Mouse (Mus musculus): ENCODE measurements at regions not wholly inside any gene's neighbourhood (a gene's known extent, or its start where the extent isn't known, plus 50 kb on each side); places are given as distances from the start of the nearest gene placed in this dataset.

- no peaks in the 10 kb centered on the region for H3K9me3 ChIP-seq (replicated peaks; ENCODE audit: low read length)
- WGBS, result 83% methylated on average over 5 of the region's 5 CpGs
- TF ChIP-seq CTCF (IDR thresholded peaks at IDR 0.05; ENCODE audit: low read depth), result no peak
- ATAC-seq (replicated peaks; ENCODE audit: low FRiP score, low read depth) (no peak), DNase-seq (ENCODE audit: low spot score) (no peak)
- H3K36me3 ChIP-seq (ENCODE audit: insufficient read depth, low read length), result no peaks in the 10 kb centered on the region
- no peak overlapping the region for H3K9ac ChIP-seq (ENCODE audit: low read depth, low read length)
- no peaks in the 10 kb centered on the region for H3K4me1 ChIP-seq (replicated peaks; ENCODE audit: insufficient read depth, low read length)
- no peak overlapping the region for H3K4me2 ChIP-seq (ENCODE audit: low read length)
- no peak overlapping the region for H3K4me3 ChIP-seq (replicated peaks; ENCODE audit: low read depth, low read length)
- H3K27ac ChIP-seq, result no peak overlapping the region
- no peaks in the 10 kb centered on the region for H3K27me3 ChIP-seq (ENCODE audit: insufficient read depth, low read length)
These were observed 636.4 kb upstream of the Sall1 start for GRCm38 (mm10) chr8:89680341-89680740.

GRCm38 (mm10) chr8:89679551-89679950 is 635.6 kb upstream of the Sall1 start:
- Histone ChIP-seq H3K4me2 (ENCODE audit: low read length) (no peak overlapping the region), H3K27ac (no peak overlapping the region), H3K27me3 (ENCODE audit: insufficient read depth, low read length) (no peaks in the 10 kb centered on the region), H3K9me3 (replicated peaks; ENCODE audit: low read length) (no peaks in the 10 kb centered on the region), H3K36me3 (ENCODE audit: insufficient read depth, low read length) (no peaks in the 10 kb centered on the region), H3K9ac (ENCODE audit: low read depth, low read length) (no peak overlapping the region), H3K4me3 (replicated peaks; ENCODE audit: low read depth, low read length) (no peak overlapping the region), H3K4me1 (replicated peaks; ENCODE audit: insufficient read depth, low read length) (no peaks in the 10 kb centered on the region)
- WGBS, result 85% methylated on average over 4 of the region's 4 CpGs
- no peak for TF ChIP-seq CTCF (IDR thresholded peaks at IDR 0.05; ENCODE audit: low read depth)
- DNase-seq (ENCODE audit: low spot score) (no peak), ATAC-seq (replicated peaks; ENCODE audit: low FRiP score, low read depth) (no peak)

- no peak for TF ChIP-seq CTCF (IDR thresholded peaks at IDR 0.05; ENCODE audit: low read depth)
- Histone ChIP-seq H3K9ac (ENCODE audit: low read depth, low read length) (no peak overlapping the region), H3K27ac (no peak overlapping the region), H3K36me3 (ENCODE audit: insufficient read depth, low read length) (no peaks in the 10 kb centered on the region), H3K4me1 (replicated peaks; ENCODE audit: insufficient read depth, low read length) (no peaks in the 10 kb centered on the region), H3K4me2 (ENCODE audit: low read length) (no peak overlapping the region), H3K27me3 (ENCODE audit: insufficient read depth, low read length) (no peaks in the 10 kb centered on the region), H3K4me3 (replicated peaks; ENCODE audit: low read depth, low read length) (no peak overlapping the region), H3K9me3 (replicated peaks; ENCODE audit: low read length) (no peaks in the 10 kb centered on the region)
- DNase-seq (ENCODE audit: low spot score) (no peak), ATAC-seq (replicated peaks; ENCODE audit: low FRiP score, low read depth) (no peak)
- WGBS, result 63% methylated on average over 5 of the region's 5 CpGs
These were observed 633.3 kb upstream of the Sall1 start for GRCm38 (mm10) chr8:89677266-89677665.

GRCm38 (mm10) chr8:89673911-89674310 is 629.9 kb upstream of the Sall1 start:
- no peak for TF ChIP-seq CTCF (IDR thresholded peaks at IDR 0.05; ENCODE audit: low read depth)
- 82% methylated on average over 4 of the region's 4 CpGs for WGBS
- Histone ChIP-seq H3K36me3 (ENCODE audit: insufficient read depth, low read length) (no peaks in the 10 kb centered on the region), H3K4me2 (ENCODE audit: low read length) (no peak overlapping the region), H3K4me1 (replicated peaks; ENCODE audit: insufficient read depth, low read length) (no peaks in the 10 kb centered on the region), H3K9me3 (replicated peaks; ENCODE audit: low read length) (no peaks in the 10 kb centered on the region), H3K4me3 (replicated peaks; ENCODE audit: low read depth, low read length) (no peak overlapping the region), H3K27me3 (ENCODE audit: insufficient read depth, low read length) (no peaks in the 10 kb centered on the region), H3K9ac (ENCODE audit: low read depth, low read length) (no peak overlapping the region), H3K27ac (no peak overlapping the region)
- ATAC-seq (replicated peaks; ENCODE audit: low FRiP score, low read depth), result no peak
- DNase-seq (ENCODE audit: low spot score), result no peak

GRCm38 (mm10) chr8:89672631-89673030 is 628.7 kb upstream of the Sall1 start:
- ATAC-seq (replicated peaks; ENCODE audit: low FRiP score, low read depth) (no peak), DNase-seq (ENCODE audit: low spot score) (no peak)
- Histone ChIP-seq H3K27ac (no peak overlapping the region), H3K4me3 (replicated peaks; ENCODE audit: low read depth, low read length) (no peak overlapping the region), H3K9ac (ENCODE audit: low read depth, low read length) (no peak overlapping the region), H3K36me3 (ENCODE audit: insufficient read depth, low read length) (no peaks in the 10 kb centered on the region), H3K27me3 (ENCODE audit: insufficient read depth, low read length) (no peaks in the 10 kb centered on the region), H3K4me1 (replicated peaks; ENCODE audit: insufficient read depth, low read length) (no peaks in the 10 kb centered on the region), H3K9me3 (replicated peaks; ENCODE audit: low read length) (no peaks in the 10 kb centered on the region), H3K4me2 (ENCODE audit: low read length) (no peak overlapping the region)
- WGBS, result 88% methylated on average over 5 of the region's 5 CpGs
- no peak for TF ChIP-seq CTCF (IDR thresholded peaks at IDR 0.05; ENCODE audit: low read depth)

GRCm38 (mm10) chr8:89664911-89665689 is 621.1 kb upstream of the Sall1 start:
- WGBS, result 50% methylated on average over 9 of the region's 9 CpGs

More at GRCm38 (mm10) chr8:89664911-89665689, 621.1 kb upstream of the Sall1 start:
- H3K4me1 ChIP-seq (replicated peaks; ENCODE audit: insufficient read depth, low read length), result 0 out of 2 replicates have a peak, but pooled peaks cover under 1% of the 10 kb centered on the region
- TF ChIP-seq CTCF (IDR thresholded peaks at IDR 0.05; ENCODE audit: low read depth), result no peak
- H3K4me3 ChIP-seq (replicated peaks; ENCODE audit: low read depth, low read length), result no peak overlapping the region
- no peak overlapping the region for H3K9ac ChIP-seq (ENCODE audit: low read depth, low read length)
- H3K27me3 ChIP-seq (ENCODE audit: insufficient read depth, low read length), result no peaks in the 10 kb centered on the region
- no peaks in the 10 kb centered on the region for H3K36me3 ChIP-seq (ENCODE audit: insufficient read depth, low read length)
- H3K4me2 ChIP-seq (ENCODE audit: low read length), result no peak overlapping the region
- H3K27ac ChIP-seq, result no peak overlapping the region
- ATAC-seq (replicated peaks; ENCODE audit: low FRiP score, low read depth) (no peak), DNase-seq (ENCODE audit: low spot score) (no peak)
- H3K9me3 ChIP-seq (replicated peaks; ENCODE audit: low read length), result no peaks in the 10 kb centered on the region

Measured in kidney, postnatal 0 days (tissue).